Mouse (Mus musculus): ENCODE data around the gene Gm14226. TPM values are rescaled to one million over a fixed set of nuclear protein-coding genes. Genes with fewer than 3 reads are reported as not detected.
"Not testable (repeated sequence)": the region's sequence is repeated elsewhere in the genome, so short reads cannot be mapped to it uniquely, and the experiment has no call there.

The Gm14226 gene
- polyA plus RNA-seq, 1 experiment from 2014 or later, result 0.24 TPM

DNA sequence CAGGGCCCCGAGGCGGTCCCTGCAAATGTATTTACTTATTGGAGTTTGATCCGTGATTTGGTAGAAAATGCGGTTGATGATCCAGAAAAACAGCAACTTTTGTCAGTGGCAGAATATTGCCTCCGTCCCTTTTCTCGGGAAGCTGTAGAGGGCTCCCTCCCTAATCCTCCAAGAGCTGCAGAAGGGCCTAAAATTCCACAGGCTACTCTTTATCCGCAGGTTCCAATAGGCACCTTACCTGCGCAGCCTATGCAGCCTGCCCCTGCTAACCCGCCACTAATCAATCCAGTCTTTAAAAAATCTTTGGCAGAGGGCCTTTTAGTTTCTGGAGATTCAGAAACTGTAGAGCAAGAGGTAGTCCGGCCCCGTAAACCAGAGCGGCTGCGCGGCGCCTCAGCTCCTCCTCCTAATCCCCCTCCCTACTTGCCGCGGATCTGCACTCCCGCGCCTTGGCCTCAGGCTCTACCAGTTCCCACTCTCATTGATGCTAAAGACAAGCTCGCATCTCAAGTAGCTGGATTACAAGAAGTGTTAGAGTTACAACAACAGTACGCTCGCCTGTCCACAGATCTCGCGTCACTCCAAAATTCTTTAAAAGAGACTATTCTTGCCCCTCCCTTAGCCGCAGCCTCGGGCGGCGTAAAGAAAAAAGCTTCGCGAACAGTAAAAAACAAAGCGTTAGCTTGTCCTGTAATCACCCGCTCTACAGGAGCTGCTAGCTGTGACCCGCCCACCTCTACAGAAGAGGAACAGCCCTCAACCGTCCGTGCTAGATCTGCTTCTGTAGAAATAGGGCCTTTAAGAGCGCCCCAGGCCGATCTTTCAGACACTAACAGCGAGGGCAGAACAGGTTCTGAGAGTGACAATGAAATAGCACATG, 936 bp downstream of the Gm14226 start:
- Histone ChIP-seq H3K27ac (replicated peaks) (peak overlapping the region; percentile 81), H3K9me3 (no peaks in the 10 kb centered on the region), H3K36me3 (no peaks in the 10 kb centered on the region), H3K9ac (replicated peaks) (peak overlapping the region; percentile 63), H3K4me3 (peak overlapping the region; percentile 41), H3K4me2 (replicated peaks) (peak overlapping the region; percentile 77), H3K4me1 (peaks cover 11% of the 10 kb centered on the region), H3K27me3 (peaks cover 10% of the 10 kb centered on the region; the same call in 1 of the 2 replicates)
- WGBS, result under 1% methylated on average over 38 of the region's 38 CpGs
- peak; percentile 94 for ATAC-seq (ENCODE audit: low FRiP score, low read depth)

GRCm38 (mm10) chr2:155019673-155020072, 1.6 kb downstream of the Gm14226 start:
- H3K4me3 ChIP-seq, result peak overlapping the region; percentile 41
- H3K9ac ChIP-seq (replicated peaks), result peak overlapping the region; percentile 63
- peaks cover 6% of the 10 kb centered on the region; the same call in 1 of the 2 replicates for H3K27me3 ChIP-seq
- no peaks in the 10 kb centered on the region for H3K36me3 ChIP-seq
- ATAC-seq (ENCODE audit: low FRiP score, low read depth), result peak; percentile 86
- no peaks in the 10 kb centered on the region for H3K9me3 ChIP-seq
- WGBS, result under 1% methylated on average over 22 of the region's 22 CpGs
- peak overlapping the region; percentile 81 for H3K27ac ChIP-seq (replicated peaks)
- peak overlapping the region; percentile 77 for H3K4me2 ChIP-seq (replicated peaks)
- peaks cover 11% of the 10 kb centered on the region for H3K4me1 ChIP-seq

- not testable (repeated sequence) for H3K4me3 ChIP-seq; H3K36me3 ChIP-seq; H3K9me3 ChIP-seq; H3K27me3 ChIP-seq; ATAC-seq (ENCODE audit: low FRiP score, low read depth); H3K9ac ChIP-seq (replicated peaks)
- H3K4me1 ChIP-seq, result peaks cover 11% of the 10 kb centered on the region
- H3K4me2 ChIP-seq (replicated peaks), result peak overlapping the region; percentile 77
- H3K27ac ChIP-seq (replicated peaks), result 0 out of 2 replicates have a peak overlapping the region, but pooled peaks have one; percentile 81
- WGBS, result 19% methylated on average over 20 of the region's 20 CpGs
Observed at GRCm38 (mm10) chr2:155020247-155020826, 2.3 kb downstream of the Gm14226 start.

- ATAC-seq (ENCODE audit: low FRiP score, low read depth), result no peak
- Histone ChIP-seq H3K27me3 (peaks cover 4% of the 10 kb centered on the region; the same call in 1 of the 2 replicates), H3K4me2 (replicated peaks) (no peak overlapping the region), H3K4me1 (no peaks in the 10 kb centered on the region), H3K27ac (replicated peaks) (no peak overlapping the region), H3K9ac (replicated peaks) (no peak overlapping the region), H3K4me3 (no peak overlapping the region), H3K9me3 (no peaks in the 10 kb centered on the region), H3K36me3 (no peaks in the 10 kb centered on the region)
- WGBS, result 81% methylated on average over 7 of the region's 7 CpGs
Observed at GRCm38 (mm10) chr2:155030831-155031230, 12.8 kb downstream of the Gm14226 start.

GRCm38 (mm10) chr2:155032938-155033710, 15.1 kb downstream of the Gm14226 start:
- Histone ChIP-seq H3K9me3 (no peaks in the 10 kb centered on the region), H3K36me3 (no peaks in the 10 kb centered on the region), H3K4me1 (no peaks in the 10 kb centered on the region), H3K4me2 (replicated peaks) (no peak overlapping the region), H3K27ac (replicated peaks) (no peak overlapping the region), H3K9ac (replicated peaks) (no peak overlapping the region), H3K27me3 (peaks cover 4% of the 10 kb centered on the region; the same call in 1 of the 2 replicates), H3K4me3 (no peak overlapping the region)
- WGBS, result 46% methylated on average over 19 of the region's 19 CpGs
- no peak for ATAC-seq (ENCODE audit: low FRiP score, low read depth)

- Histone ChIP-seq H3K27ac (replicated peaks) (no peak overlapping the region), H3K4me2 (replicated peaks) (no peak overlapping the region), H3K9ac (replicated peaks) (no peak overlapping the region), H3K4me3 (no peak overlapping the region), H3K4me1 (no peaks in the 10 kb centered on the region), H3K36me3 (no peaks in the 10 kb centered on the region), H3K9me3 (no peaks in the 10 kb centered on the region), H3K27me3 (no peaks in the 10 kb centered on the region)
- no peak for ATAC-seq (ENCODE audit: low FRiP score, low read depth)
- 67% methylated on average over 4 of the region's 4 CpGs for WGBS
Observed at GRCm38 (mm10) chr2:155039956-155040355, 21.9 kb downstream of the Gm14226 start.

DNA sequence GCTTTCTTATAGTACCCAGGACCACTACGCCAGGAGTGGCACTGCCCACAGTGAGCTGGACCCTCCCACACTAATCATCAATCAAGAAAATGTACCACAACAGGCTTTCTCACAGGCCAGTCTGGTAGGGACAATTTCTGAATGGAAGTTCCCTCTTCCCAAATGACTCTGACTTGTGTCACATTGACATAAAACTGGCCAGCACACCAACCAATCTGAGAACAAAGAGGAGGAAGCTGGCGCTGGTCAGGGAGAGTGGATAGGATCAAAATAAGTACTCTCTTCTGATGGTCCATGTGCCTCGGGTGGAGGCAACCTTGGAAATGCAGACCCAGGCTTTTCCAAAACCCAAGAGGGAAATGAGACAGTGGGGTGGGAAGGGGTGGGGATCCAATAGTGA, 26.5 kb downstream of the Gm14226 start:
- ATAC-seq (ENCODE audit: low FRiP score, low read depth), result no peak
- Histone ChIP-seq H3K9ac (replicated peaks) (no peak overlapping the region), H3K9me3 (no peaks in the 10 kb centered on the region), H3K4me3 (no peak overlapping the region), H3K36me3 (no peaks in the 10 kb centered on the region), H3K27ac (replicated peaks) (no peak overlapping the region), H3K4me1 (no peaks in the 10 kb centered on the region), H3K27me3 (no peaks in the 10 kb centered on the region), H3K4me2 (replicated peaks) (no peak overlapping the region)
- 88% methylated on average over 3 of the region's 3 CpGs for WGBS

DNA sequence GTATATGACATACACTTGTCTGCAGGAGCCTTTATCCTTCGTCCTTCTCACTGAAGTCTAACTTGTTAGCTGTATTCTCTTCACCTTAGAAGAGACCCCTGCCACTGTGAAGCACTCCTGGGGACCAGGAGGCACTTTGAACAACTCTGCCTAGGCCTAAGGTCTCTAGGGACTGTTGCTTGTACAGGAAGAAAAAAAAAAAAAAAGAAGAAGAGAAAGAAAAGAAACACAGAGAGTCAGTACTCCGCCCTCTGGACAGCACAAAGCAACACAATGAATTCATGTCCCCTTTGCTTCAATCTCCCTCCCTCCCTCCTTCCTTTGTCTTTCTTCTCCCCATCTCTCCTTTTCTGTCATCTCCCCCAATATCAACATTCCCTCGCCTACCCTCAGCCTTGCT, 27.0 kb downstream of the Gm14226 start:
- Histone ChIP-seq H3K27me3 (no peaks in the 10 kb centered on the region), H3K36me3 (no peaks in the 10 kb centered on the region), H3K4me2 (replicated peaks) (no peak overlapping the region), H3K9me3 (no peaks in the 10 kb centered on the region), H3K27ac (replicated peaks) (no peak overlapping the region), H3K9ac (replicated peaks) (no peak overlapping the region), H3K4me1 (peaks cover 2% of the 10 kb centered on the region), H3K4me3 (no peak overlapping the region)
- WGBS, result 79% methylated on average over 3 of the region's 3 CpGs
- no peak for ATAC-seq (ENCODE audit: low FRiP score, low read depth)

- H3K9me3 ChIP-seq, result no peaks in the 10 kb centered on the region
- 89% methylated on average over 2 of the region's 2 CpGs for WGBS
- no peak overlapping the region for H3K9ac ChIP-seq (replicated peaks)
- no peak overlapping the region for H3K4me2 ChIP-seq (replicated peaks)
- no peak for ATAC-seq (ENCODE audit: low FRiP score, low read depth)
- H3K27ac ChIP-seq (replicated peaks), result no peak overlapping the region
- H3K36me3 ChIP-seq, result no peaks in the 10 kb centered on the region
- H3K27me3 ChIP-seq, result no peaks in the 10 kb centered on the region
- H3K4me1 ChIP-seq, result peaks cover 12% of the 10 kb centered on the region
- H3K4me3 ChIP-seq, result no peak overlapping the region
Observed at GRCm38 (mm10) chr2:155046803-155047202, 28.7 kb downstream of the Gm14226 start.

DNA sequence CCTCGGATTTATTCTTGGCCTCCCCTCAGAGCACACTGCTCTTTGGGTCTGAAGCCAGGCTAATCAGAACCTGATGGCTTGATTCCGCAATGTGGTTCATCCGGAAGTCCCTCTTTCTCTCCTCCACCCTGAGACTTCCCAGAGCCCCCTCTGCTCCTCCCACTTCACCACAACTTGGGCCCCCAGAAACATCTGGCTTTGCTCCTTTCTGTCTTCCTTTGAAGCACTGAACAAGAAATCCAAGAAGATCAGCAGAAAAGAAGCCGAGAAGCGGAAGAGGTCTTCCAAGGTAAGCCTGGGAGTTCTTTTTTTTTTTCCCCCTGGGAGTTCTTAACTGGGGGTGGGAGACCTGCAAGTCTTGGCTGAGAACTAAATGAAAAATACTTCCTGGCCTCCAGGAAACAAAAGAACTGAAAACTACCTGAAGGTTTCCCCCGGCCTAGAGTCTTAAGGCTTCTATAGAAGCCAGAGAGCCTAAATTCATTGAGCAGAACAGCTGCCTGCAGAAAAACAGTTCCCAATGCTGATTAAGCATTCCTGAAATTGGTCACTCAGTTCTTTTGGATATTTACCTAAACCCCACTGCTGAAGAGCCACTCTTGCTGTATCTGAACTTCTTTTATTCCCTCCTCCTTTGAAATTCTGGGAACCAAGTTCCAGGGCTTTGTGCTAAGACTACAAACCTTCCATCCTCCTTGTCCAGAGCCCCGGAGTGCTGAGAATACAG, 29.5 kb downstream of the Gm14226 start:
- Histone ChIP-seq H3K36me3 (no peaks in the 10 kb centered on the region), H3K4me3 (no peak overlapping the region), H3K9ac (replicated peaks) (no peak overlapping the region), H3K27me3 (no peaks in the 10 kb centered on the region), H3K27ac (replicated peaks) (no peak overlapping the region), H3K9me3 (no peaks in the 10 kb centered on the region), H3K4me2 (replicated peaks) (no peak overlapping the region), H3K4me1 (peaks cover 13% of the 10 kb centered on the region)
- no peak for ATAC-seq (ENCODE audit: low FRiP score, low read depth)
- 64% methylated on average over 7 of the region's 7 CpGs for WGBS

DNA sequence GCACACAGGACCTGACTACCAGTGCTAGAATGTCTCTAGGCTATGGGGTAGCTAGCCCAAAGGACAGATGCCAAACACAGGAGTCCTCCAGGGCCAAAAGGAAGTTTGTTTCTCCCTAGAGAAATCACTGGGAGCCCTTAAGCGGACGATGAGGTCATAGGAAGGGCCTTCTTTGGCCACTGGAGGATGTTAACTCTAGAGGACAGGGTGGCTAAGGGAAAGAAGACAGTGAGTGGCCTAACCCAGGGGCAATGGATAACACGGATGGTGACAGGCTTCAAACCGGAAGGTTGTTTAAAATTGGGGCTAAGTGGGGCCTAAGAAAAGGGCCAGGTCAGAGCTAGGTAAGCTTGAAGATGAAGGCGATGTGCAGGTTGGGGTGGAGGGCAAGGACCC, 32.0 kb downstream of the Gm14226 start:
- 19% methylated on average over 5 of the region's 5 CpGs for WGBS
- Histone ChIP-seq H3K4me1 (peaks cover 13% of the 10 kb centered on the region), H3K4me3 (peak overlapping the region; percentile 54), H3K4me2 (replicated peaks) (peak overlapping the region; percentile 78), H3K27me3 (no peaks in the 10 kb centered on the region), H3K9me3 (no peaks in the 10 kb centered on the region), H3K36me3 (no peaks in the 10 kb centered on the region), H3K27ac (replicated peaks) (peak overlapping the region; percentile 91), H3K9ac (replicated peaks) (peak overlapping the region; percentile 80)
- peak; percentile 1; the same call in 1 of the 2 replicates for ATAC-seq (ENCODE audit: low FRiP score, low read depth)
